Mouse (Mus musculus): ENCODE results near the gene Nr2f1.
"Not testable (repeated sequence)": the region's sequence is repeated elsewhere in the genome, so short reads cannot be mapped to it uniquely, and the experiment has no call there.

DNA sequence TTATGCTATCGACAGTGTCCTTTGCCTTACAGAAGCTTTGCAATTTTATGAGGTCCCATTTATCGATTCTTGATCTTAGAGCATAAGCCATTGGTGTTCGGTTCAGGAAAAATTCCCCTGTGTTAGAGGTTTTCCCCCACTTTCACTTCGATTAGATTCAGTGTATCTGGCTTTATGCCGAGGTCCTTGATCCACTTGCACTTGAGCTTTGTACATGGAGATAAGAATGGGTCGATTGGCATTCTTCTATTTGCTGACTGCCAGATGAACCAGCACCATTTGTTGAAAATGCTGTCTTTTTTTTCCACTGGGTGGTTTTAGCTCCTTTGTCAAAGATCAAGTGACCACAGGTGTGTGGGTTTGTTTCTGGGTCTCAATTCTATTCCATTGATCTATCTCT, 20.7 kb upstream of the Nr2f1 start:
- not testable (repeated sequence) for TF ChIP-seq CTCF (IDR thresholded peaks at IDR 0.05; ENCODE audit: control insufficient read depth, insufficient read depth, insufficient read length); MAX (IDR thresholded peaks at IDR 0.05)
